Mouse (Mus musculus): ENCODE measurements at regions not wholly inside any gene's neighbourhood (a gene's known extent, or its start where the extent isn't known, plus 50 kb on each side); places are given as distances from the start of the nearest gene placed in this dataset.

GRCm38 (mm10) chr9:84673327-84673726, 639.2 kb upstream of the Gm11114 start:
- DNase-seq (ENCODE audit: low spot score) = peak; percentile 4

GRCm38 (mm10) chr9:84678416-84678815, 634.2 kb upstream of the Gm11114 start:
- DNase-seq (ENCODE audit: low spot score) = no peak

DNA sequence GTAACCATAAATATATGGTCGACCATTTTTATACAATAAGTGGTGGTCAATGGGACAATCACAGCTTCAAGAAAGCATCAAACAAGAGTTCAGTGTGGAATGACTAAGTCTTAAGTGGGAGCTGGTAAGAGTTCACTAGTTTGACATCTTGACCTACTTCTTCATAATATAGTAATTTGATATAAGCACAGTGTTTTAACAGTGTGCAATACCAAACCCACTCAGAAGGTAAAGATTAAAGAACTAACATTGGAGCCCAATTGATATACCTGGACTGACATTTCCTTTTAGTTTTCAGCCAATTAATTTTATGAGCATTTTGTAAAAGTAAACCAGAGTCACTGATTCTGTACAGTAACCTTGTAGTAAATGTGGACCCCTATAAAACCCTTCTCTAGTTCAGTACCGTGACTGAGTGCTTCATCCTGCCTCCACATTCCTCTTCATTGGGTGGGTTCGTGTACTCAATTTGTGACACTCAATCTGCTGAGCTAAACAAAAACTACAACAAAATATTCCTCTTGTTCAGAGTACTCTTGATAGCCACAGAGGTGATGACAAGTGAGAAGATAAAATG, 593.9 kb upstream of the Gm11114 start:
- DNase-seq (ENCODE audit: low spot score) = no peak

- no peak for DNase-seq (ENCODE audit: low spot score)
These were observed 593.2 kb upstream of the Gm11114 start for GRCm38 (mm10) chr9:84719396-84719795.

GRCm38 (mm10) chr9:84720454-84720853, 592.1 kb upstream of the Gm11114 start:
- no peak for DNase-seq (ENCODE audit: low spot score)

DNA sequence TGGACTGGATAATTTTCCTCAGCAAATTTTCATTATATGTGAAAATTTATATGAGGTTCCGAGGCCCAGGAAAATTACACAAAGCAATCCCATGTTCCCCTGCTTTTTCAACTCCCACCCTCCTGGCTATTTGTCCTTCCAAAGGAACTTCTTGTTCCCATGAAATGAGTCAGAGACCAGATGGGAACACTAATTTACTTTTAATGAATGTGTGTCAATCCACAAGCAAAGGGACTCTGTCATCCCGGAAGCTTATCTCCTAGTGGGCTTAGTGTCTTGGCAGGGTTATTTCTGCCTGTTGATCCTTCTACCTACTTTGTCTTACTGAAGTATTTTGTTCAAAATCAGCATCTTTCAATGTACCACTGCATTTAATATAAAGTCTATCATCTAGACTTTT, 573.3 kb upstream of the Gm11114 start:
- DNase-seq (ENCODE audit: low spot score) = no peak

DNA sequence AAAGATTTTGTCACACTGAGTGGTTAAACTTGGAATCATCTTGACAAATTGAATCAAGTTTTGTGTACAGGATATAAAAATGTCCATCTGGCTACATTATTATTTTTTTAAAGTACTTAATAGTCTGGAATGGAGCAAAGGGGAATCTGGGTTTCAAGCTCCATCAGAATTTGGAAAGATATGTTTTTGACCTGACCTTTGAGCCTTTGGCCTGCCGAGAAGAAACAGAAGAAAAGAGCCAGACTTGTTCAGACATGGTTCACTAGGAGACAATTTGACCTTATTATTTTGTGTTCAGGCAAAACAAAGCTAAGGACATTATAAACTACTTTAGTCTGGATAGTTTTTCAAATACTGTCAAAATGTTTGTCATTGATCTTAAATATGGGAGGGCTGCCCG, 572.2 kb upstream of the Gm11114 start:
- no peak for DNase-seq (ENCODE audit: low spot score)

DNA sequence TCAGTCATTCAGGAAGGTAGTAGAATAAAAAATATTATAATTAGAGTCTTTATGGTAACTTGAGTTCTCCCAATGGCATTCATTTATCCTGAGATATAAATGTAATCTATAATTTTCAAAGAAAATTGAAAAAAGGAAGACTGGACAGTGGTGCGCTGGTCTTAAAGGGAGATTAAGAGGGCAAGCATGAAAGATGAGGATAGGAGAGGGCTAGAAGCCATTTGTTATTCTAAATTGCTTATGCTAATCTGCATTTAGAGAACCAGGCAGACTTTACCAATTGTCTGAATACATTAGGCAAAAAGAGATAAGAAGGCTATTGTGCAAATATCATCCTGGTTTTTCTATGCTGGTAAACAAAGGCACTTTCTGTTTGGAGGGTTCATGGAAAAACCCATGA, 558.2 kb upstream of the Gm11114 start:
- DNase-seq (ENCODE audit: low spot score) = no peak

GRCm38 (mm10) chr9:84754828-84755227, 557.7 kb upstream of the Gm11114 start:
- DNase-seq (ENCODE audit: low spot score) = no peak

DNA sequence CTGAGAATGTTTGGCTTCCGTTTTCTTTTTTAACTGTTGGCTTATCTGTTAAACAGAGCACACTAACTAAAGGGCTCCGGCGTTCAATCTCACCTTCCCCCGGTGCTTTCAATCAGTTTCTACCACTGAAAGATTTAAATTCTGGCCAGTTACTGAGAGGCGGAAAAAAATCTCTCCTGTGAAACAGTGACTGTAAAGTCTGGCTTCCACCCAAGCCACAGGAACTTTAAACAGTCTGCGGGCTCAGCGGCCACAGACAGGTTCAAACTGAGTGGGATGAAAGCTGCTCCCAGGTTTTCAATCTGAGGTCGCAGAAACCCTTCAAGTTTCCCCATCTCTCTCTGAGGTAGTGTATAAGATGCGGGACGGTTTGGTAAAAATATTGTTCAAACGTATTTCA, 538.2 kb upstream of the Gm11114 start:
- DNase-seq (ENCODE audit: low spot score) = no peak

DNA sequence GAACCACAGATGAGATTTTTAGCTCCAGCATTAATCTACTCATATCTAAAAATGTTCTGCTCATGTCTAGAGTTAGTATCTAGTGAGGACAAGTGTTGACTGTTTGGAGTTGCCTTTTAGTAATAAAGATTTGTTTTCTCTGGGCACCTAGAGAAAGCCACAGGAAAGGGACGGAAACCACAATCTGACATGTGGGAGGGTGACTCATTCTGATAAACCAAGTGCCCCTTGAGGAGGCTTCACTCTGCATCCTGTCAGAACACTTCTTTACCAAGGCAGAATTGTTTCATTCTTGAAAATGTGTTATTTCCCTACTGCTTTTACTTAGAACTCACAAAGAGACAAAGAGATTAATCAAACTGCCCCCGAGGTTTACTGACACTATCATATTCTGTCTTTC, 537.4 kb upstream of the Gm11114 start:
- DNase-seq (ENCODE audit: low spot score) = no peak

DNA sequence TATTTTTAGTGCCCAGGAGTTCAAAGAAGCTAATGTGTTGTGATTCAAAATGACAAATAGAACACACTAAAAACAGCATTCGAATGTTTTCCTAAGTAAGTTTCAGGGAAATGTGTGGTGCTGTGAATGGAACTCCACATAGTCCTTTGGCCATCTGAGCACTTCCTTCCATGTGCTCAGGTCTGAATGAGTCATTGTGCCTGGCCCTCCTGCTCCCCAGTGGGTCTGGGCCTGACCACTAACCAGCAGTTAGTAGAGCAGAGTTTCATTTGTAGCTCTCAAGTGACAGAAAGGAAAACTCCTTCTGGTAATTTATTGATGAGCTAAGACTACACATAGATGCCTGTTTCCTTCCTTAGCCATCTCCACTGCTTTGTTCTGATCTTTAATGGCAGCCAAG, 533.4 kb upstream of the Gm11114 start:
- no peak for DNase-seq (ENCODE audit: low spot score)

- DNase-seq (ENCODE audit: low spot score) = no peak
These were observed 486.8 kb upstream of the Gm11114 start for GRCm38 (mm10) chr9:84825768-84826167.

DNA sequence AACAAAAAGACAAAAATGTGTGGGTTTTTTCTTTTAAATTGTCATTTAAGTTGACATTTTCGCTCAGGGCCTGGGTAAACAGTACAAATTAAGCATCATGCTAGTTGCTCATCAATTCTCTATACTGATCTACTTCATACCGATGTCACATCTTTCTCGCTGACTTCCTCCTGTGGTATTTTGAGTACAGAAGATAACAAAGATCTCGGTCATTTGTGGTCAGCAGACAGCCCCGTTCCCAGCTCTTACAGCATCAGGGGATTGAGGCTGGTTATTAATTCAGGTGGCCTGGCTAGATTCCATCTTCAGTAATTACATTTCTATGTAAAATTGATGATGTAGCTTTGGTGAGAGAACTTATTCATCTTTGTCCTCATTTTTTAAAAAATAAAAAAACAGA, 483.6 kb upstream of the Gm11114 start:
- DNase-seq (ENCODE audit: low spot score) = no peak

- DNase-seq (ENCODE audit: low spot score) = peak; percentile 1
These were observed 481.9 kb upstream of the Gm11114 start for GRCm38 (mm10) chr9:84830639-84831038.

- no peak for DNase-seq (ENCODE audit: low spot score)
These were observed 475.1 kb upstream of the Gm11114 start for GRCm38 (mm10) chr9:84837498-84837897.

GRCm38 (mm10) chr9:84844021-84844420, 468.6 kb upstream of the Gm11114 start:
- no peak for DNase-seq (ENCODE audit: low spot score)

GRCm38 (mm10) chr9:84861600-84861999, 451.0 kb upstream of the Gm11114 start:
- DNase-seq (ENCODE audit: low spot score) = peak; percentile 2

- DNase-seq (ENCODE audit: low spot score) = no peak
These were observed 449.1 kb upstream of the Gm11114 start for GRCm38 (mm10) chr9:84863431-84863830.

DNA sequence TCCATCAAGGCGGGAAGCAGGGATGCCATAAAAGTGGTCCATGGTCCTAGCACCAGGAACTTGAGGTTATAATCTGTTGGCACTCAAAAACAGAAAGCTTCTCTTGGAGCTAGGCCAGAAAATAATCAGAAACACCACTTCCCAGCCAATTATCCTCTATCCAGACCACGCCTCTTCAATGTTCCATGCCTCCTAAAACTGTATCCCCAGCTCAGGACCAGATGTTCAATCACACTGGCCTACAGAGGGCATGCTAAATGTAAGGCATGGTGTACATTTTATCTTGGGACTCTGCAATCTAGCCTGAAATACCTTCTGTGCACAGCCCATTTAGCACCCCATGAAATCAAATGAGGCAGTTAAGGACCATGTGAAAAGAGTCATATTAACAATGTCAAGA, 418.4 kb upstream of the Gm11114 start:
- no peak for DNase-seq (ENCODE audit: low spot score)

- DNase-seq (ENCODE audit: low spot score) = peak; percentile 3
These were observed 416.5 kb upstream of the Gm11114 start for GRCm38 (mm10) chr9:84896073-84896472.

- no peak for DNase-seq (ENCODE audit: low spot score)
These were observed 411.9 kb upstream of the Gm11114 start for GRCm38 (mm10) chr9:84900643-84901042.

DNA sequence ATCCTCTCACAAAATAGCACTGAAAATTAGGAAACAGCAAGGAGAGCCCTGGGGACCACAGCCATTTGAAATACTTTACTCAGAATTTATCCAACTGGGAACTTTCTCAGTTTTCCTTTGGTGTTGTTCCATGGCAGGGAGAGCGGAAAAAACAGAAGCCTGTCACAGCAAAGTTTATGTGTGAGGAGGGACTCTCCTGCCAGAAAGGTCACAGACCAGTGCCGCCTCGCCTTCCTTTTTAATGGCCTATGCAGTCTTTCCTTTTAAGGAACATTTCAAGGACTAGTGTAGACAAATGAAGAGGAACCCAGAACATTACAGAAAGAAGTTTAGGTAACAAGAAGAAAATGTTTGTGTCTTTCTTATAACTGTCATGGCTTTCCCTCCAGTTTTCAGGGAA, 406.3 kb upstream of the Gm11114 start:
- DNase-seq (ENCODE audit: low spot score) = peak; percentile 5

DNA sequence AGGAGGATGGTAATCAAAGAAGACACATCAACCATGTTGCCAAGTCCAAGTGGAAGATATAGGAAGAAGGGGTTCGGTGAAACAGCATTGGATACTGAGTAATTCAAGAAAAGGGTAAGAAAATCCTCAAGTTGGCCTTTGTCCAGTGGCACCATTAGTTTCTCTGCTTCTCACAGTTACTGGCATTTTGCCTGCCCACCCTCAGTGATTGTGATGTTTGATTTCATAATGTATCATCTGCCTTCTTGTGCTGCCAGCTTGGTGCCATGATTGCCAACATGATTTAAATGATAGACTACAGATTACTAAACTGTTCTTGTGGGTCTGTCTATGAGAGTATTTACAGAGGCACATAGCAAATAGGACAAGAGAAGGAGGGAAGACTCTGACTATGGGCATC, 399.3 kb upstream of the Gm11114 start:
- DNase-seq (ENCODE audit: low spot score) = no peak

GRCm38 (mm10) chr9:84922306-84922705, 390.3 kb upstream of the Gm11114 start:
- no peak for DNase-seq (ENCODE audit: low spot score)

Data from embryo, embryonic 10.5 days (tissue).